Mouse (Mus musculus): ENCODE data around the gene Ss18l1. TPM values are rescaled to one million over a fixed set of nuclear protein-coding genes. Genes with fewer than 3 reads are reported as not detected.

The Ss18l1 gene
- polyA plus RNA-seq, 1 experiment from 2014 or later: 4.6 TPM

DNA sequence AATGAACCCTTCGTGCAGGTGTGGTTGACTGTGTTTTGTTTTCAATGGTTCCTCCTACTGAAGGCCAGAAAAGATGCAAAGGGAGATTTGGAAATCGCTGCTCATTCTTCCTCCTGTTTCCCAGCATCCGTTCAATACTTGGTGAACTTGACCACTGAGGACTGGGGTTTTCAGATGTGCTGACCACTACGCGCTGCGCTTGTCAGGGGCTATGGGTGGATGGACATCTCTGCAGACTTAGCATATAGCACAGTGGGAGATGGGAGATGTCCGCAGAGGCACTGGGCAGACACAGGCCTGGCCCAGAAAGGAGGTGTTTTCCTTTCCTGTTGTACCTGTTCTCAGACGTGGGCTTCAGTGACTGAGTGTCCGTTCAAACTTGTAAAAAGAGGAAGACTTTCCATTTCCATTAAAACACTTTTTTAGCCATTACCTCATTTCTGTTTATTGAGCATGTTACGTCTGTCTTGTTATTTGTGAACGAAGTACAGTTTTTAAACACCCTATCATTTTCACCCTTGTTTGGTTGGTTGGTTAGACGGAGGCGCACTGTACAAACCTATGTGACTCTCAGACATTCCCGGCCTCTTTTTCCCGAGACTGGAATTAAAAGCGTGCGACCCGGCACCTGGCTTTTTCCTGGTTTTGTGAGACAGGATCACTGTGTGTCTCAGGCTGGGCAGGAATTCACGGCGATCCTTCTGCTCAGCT lies 27.6 kb downstream of the Ss18l1 start:
- Histone ChIP-seq H3K4me2 (ENCODE audit: low read depth, low read length) (peak overlapping the region; percentile 93), H3K4me3 (ENCODE audit: low read depth, low read length) (peak overlapping the region; percentile 80), H3K4me1 (ENCODE audit: control insufficient read depth, insufficient read depth, low read length) (peaks cover 8% of the 10 kb centered on the region), H3K27ac (replicated peaks; ENCODE audit: low read depth, low read length) (peak overlapping the region; percentile 78), H3K9me3 (ENCODE audit: control insufficient read depth, low read length) (no peaks in the 10 kb centered on the region), H3K9ac (ENCODE audit: low read depth, low read length) (peak overlapping the region; percentile 77), H3K27me3 (replicated peaks; ENCODE audit: control insufficient read depth, insufficient read depth, low read length) (no peaks in the 10 kb centered on the region), H3K36me3 (ENCODE audit: control insufficient read depth, insufficient read depth, low read length) (peaks cover 22% of the 10 kb centered on the region)
- DNase-seq (ENCODE audit: low spot score) (no peak), ATAC-seq (ENCODE audit: low read depth) (peak; percentile 67)
- 33% methylated on average over 20 of the region's 20 CpGs for WGBS

DNA sequence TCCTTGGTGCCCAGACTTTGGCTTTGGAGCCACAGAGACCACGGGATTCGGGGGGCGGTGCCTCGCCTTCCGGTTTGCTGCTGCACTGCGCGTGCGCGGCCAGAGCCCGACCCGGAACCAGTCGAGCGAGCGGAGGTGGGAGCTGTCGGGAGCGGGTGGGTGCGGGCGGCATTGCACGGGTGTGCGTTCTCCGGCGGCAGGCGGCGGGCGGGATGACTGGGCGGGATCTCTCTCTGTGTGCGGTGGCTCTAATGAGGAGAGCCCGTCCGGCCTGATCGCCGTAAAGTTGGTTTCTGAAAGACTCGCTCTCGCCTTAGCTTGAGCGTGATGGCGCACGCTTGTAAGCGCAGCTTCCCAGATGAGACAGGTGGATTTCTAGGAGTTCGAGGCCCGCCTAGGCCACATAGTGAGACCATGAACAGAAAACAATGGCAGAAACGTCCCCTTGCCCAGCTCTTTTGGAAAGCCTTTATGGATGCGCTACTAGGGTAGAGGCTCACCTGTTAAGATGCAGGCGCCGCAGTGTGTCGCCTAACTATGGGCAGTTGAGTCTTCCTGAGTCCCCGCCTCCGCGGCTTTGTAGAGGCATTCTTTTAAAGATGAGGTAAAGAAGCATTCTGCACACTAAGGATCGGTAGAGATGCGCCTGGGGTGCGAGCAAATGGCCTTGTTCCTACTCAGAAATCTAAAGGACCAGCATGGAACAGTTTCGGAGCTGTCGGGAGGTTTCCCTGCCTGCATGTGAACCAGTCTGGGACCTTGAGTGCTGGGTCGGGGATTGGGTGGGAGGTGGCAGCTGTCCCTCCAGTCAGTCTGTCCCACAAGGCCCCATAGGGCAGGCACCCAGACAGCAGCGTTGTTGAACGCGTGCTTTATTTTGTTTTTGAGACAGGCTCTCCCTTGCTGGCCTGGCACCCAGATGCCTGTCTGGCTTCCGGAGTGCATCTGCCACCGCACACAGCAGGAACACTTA lies 28.5 kb downstream of the Ss18l1 start, which contains the start of gene Mtg2:
Mtg2 (plus strand) TSS at position 108 of the 973 bp plus-strand sequence.
- H3K27me3 ChIP-seq (replicated peaks; ENCODE audit: control insufficient read depth, insufficient read depth, low read length): no peaks in the 10 kb centered on the region
- peak within 1 kb of the TSS; percentile 77 for H3K9ac ChIP-seq (ENCODE audit: low read depth, low read length)
- peak; percentile 93 for DNase-seq (ENCODE audit: low spot score)
- peak within 1 kb of the TSS; percentile 78 for H3K27ac ChIP-seq (replicated peaks; ENCODE audit: low read depth, low read length)
- H3K36me3 ChIP-seq (ENCODE audit: control insufficient read depth, insufficient read depth, low read length): peaks cover 22% of the 10 kb centered on the region
- H3K4me1 ChIP-seq (ENCODE audit: control insufficient read depth, insufficient read depth, low read length): peaks cover 8% of the 10 kb centered on the region
- H3K4me2 ChIP-seq (ENCODE audit: low read depth, low read length): peak within 1 kb of the TSS; percentile 93
- no peaks in the 10 kb centered on the region for H3K9me3 ChIP-seq (ENCODE audit: control insufficient read depth, low read length)
- WGBS: 3% methylated on average over 55 of the region's 58 CpGs
- H3K4me3 ChIP-seq (ENCODE audit: low read depth, low read length): peak within 1 kb of the TSS; percentile 80
- ATAC-seq (ENCODE audit: low read depth): peak; percentile 97

DNA sequence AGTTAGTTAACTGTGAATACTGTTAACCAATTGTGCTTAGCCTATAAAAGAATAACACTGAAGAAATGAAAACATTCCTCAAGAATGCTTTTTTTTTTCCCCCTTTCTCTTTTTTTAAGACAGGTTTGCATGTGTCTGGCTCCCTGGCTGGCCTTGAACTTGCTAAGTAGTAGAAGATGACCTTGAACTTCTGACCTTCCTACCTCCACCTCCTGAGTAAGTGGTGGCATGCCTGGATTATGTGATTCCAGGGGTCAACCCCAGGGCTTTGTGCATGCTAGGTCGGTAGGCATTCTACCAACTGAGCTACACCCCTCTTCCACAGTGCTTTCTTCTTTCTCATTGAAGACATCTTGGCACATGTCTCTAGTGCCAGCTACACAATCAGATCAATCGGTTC lies 29.4 kb downstream of the Ss18l1 start:
- Histone ChIP-seq H3K27me3 (replicated peaks; ENCODE audit: control insufficient read depth, insufficient read depth, low read length) (no peaks in the 10 kb centered on the region), H3K27ac (replicated peaks; ENCODE audit: low read depth, low read length) (no peak overlapping the region), H3K36me3 (ENCODE audit: control insufficient read depth, insufficient read depth, low read length) (peaks cover 22% of the 10 kb centered on the region), H3K9ac (ENCODE audit: low read depth, low read length) (no peak overlapping the region), H3K4me3 (ENCODE audit: low read depth, low read length) (no peak overlapping the region), H3K4me2 (ENCODE audit: low read depth, low read length) (no peak overlapping the region), H3K9me3 (ENCODE audit: control insufficient read depth, low read length) (no peaks in the 10 kb centered on the region), H3K4me1 (ENCODE audit: control insufficient read depth, insufficient read depth, low read length) (peaks cover 8% of the 10 kb centered on the region)
- WGBS: 71% methylated on average over 2 of the region's 2 CpGs
- DNase-seq (ENCODE audit: low spot score) (no peak), ATAC-seq (ENCODE audit: low read depth) (no peak)

DNA sequence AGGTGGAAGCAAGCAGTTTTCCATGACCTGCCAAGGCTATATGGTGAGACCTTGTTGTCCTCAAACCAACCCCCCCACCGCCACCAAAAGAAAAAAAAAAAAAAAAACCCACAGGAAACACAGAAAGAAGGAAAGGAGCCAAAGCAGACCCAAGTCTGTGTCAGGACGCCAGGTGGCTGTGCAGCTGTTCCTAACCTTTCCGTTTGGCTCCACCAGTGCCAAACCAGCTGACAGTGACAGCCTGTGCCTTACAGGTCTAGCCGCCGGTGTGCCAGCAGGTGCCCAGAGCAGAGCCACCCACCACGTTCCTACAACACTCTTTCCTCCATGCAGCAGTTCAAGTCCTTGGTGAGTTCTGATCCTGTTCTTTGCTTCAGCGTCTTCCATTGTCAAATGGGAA lies 30.6 kb downstream of the Ss18l1 start:
- Histone ChIP-seq H3K27me3 (replicated peaks; ENCODE audit: control insufficient read depth, insufficient read depth, low read length) (no peaks in the 10 kb centered on the region), H3K4me3 (ENCODE audit: low read depth, low read length) (no peak overlapping the region), H3K4me2 (ENCODE audit: low read depth, low read length) (no peak overlapping the region), H3K4me1 (ENCODE audit: control insufficient read depth, insufficient read depth, low read length) (peaks cover 8% of the 10 kb centered on the region), H3K9ac (ENCODE audit: low read depth, low read length) (no peak overlapping the region), H3K36me3 (ENCODE audit: control insufficient read depth, insufficient read depth, low read length) (peaks cover 14% of the 10 kb centered on the region), H3K9me3 (ENCODE audit: control insufficient read depth, low read length) (no peaks in the 10 kb centered on the region), H3K27ac (replicated peaks; ENCODE audit: low read depth, low read length) (no peak overlapping the region)
- ATAC-seq (ENCODE audit: low read depth) (no peak), DNase-seq (ENCODE audit: low spot score) (no peak)
- 88% methylated on average over 7 of the region's 7 CpGs for WGBS

DNA sequence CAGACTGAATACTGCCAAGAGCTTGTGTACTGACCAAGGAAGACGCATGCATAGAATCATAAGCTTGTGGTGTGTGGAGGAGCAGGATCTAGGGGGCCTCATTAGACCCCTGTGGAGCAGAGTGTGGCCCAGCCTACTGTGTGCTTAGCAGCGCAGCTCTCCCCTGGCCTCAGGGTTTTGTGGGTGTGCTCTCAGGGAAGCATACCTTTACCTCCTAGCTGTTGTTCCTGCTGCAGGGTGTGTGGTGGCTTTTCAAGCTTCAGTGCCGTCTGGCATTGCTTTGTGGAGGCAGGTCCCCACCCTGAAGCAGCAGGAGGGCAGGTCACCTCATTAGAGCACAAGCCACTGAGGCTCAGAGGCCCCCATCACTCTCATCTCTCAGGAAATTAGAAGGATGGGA lies 35.3 kb downstream of the Ss18l1 start:
- H3K27me3 ChIP-seq (replicated peaks; ENCODE audit: control insufficient read depth, insufficient read depth, low read length): no peaks in the 10 kb centered on the region
- WGBS: 65% methylated on average over 3 of the region's 3 CpGs
- H3K36me3 ChIP-seq (ENCODE audit: control insufficient read depth, insufficient read depth, low read length): peaks cover 30% of the 10 kb centered on the region; the same call in 1 of the 2 replicates
- DNase-seq (ENCODE audit: low spot score): no peak
- H3K4me3 ChIP-seq (ENCODE audit: low read depth, low read length): no peak overlapping the region
- H3K9ac ChIP-seq (ENCODE audit: low read depth, low read length): no peak overlapping the region
- H3K4me1 ChIP-seq (ENCODE audit: control insufficient read depth, insufficient read depth, low read length): no peaks in the 10 kb centered on the region
- no peak for ATAC-seq (ENCODE audit: low read depth)
- no peak overlapping the region for H3K4me2 ChIP-seq (ENCODE audit: low read depth, low read length)
- H3K9me3 ChIP-seq (ENCODE audit: control insufficient read depth, low read length): no peaks in the 10 kb centered on the region
- H3K27ac ChIP-seq (replicated peaks; ENCODE audit: low read depth, low read length): no peak overlapping the region

DNA sequence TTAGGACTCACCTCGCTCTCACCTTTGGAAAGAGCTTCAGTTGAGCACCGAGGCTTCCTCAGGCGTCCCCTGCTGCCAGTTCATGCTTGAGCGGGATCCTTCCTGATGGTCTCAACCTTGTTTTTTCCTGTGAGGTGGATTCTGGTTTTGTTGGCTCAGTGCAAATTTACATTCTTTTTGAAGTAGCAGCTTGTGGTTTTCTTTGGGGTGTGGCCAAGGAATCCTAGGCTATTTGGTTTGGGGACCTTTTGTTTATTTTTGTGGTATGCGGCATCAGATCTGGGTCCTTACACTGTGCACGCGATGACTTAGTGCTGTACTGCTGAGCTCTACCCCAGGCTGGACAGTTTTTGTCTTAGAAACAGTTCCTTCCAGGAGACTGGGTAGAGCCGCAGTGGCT lies 38.4 kb downstream of the Ss18l1 start:
- H3K4me2 ChIP-seq (ENCODE audit: low read depth, low read length): no peak overlapping the region
- peak; percentile 39 for DNase-seq (ENCODE audit: low spot score)
- H3K27ac ChIP-seq (replicated peaks; ENCODE audit: low read depth, low read length): no peak overlapping the region
- no peaks in the 10 kb centered on the region for H3K9me3 ChIP-seq (ENCODE audit: control insufficient read depth, low read length)
- 79% methylated on average over 8 of the region's 8 CpGs for WGBS
- ATAC-seq (ENCODE audit: low read depth): no peak
- peaks cover 29% of the 10 kb centered on the region; the same call in 1 of the 2 replicates for H3K36me3 ChIP-seq (ENCODE audit: control insufficient read depth, insufficient read depth, low read length)
- H3K4me1 ChIP-seq (ENCODE audit: control insufficient read depth, insufficient read depth, low read length): no peaks in the 10 kb centered on the region; the same call in 1 of the 2 replicates
- H3K9ac ChIP-seq (ENCODE audit: low read depth, low read length): no peak overlapping the region
- H3K4me3 ChIP-seq (ENCODE audit: low read depth, low read length): no peak overlapping the region
- H3K27me3 ChIP-seq (replicated peaks; ENCODE audit: control insufficient read depth, insufficient read depth, low read length): no peaks in the 10 kb centered on the region

DNA sequence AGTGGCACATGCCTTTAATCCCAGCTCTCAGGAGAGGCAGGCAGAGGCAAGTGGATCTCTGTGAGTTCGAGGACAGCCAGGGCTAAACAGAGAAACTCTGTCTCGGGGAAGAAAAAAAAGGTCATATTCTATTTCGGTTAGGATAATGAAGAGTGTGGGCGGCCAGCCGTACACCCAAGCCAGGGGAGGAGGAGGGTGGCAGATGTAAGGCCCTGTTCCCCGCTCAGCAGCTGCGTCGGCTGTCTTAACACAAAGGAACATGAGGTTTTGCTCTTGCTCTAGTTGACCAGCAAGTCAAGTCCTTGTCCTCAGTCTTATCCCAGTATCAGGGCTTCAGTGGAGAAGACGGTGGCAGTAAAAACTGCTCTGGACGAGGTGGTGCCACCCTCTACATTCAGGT lies 40.8 kb downstream of the Ss18l1 start:
- 81% methylated on average over 10 of the region's 10 CpGs for WGBS
- DNase-seq (ENCODE audit: low spot score) (no peak), ATAC-seq (ENCODE audit: low read depth) (no peak)
- Histone ChIP-seq H3K27me3 (replicated peaks; ENCODE audit: control insufficient read depth, insufficient read depth, low read length) (no peaks in the 10 kb centered on the region), H3K4me3 (ENCODE audit: low read depth, low read length) (no peak overlapping the region), H3K4me1 (ENCODE audit: control insufficient read depth, insufficient read depth, low read length) (no peaks in the 10 kb centered on the region; the same call in 1 of the 2 replicates), H3K4me2 (ENCODE audit: low read depth, low read length) (no peak overlapping the region), H3K27ac (replicated peaks; ENCODE audit: low read depth, low read length) (no peak overlapping the region), H3K9me3 (ENCODE audit: control insufficient read depth, low read length) (no peaks in the 10 kb centered on the region), H3K9ac (ENCODE audit: low read depth, low read length) (no peak overlapping the region), H3K36me3 (ENCODE audit: control insufficient read depth, insufficient read depth, low read length) (peaks cover 31% of the 10 kb centered on the region; the same call in 1 of the 2 replicates)

DNA sequence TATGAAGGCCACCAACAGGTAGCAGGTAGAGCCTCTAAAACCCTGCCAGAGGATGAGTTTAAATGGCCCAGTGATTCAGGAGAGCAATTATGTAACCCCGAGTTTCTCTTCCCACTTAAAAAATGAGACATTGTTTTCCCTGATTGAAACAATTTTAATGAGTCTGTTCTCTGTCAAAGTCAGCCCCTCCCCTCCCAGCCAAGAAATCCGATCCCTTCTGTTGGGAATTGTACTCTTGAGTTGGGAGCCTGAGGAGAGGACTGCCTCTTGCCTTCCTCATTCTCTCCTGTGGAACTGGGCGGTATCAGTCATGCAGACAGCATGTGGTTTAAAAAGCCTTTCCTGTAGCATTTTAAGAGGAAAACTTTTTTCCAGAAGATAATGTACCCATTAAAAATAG lies 42.3 kb downstream of the Ss18l1 start:
- H3K4me3 ChIP-seq (ENCODE audit: low read depth, low read length): no peak overlapping the region
- H3K4me2 ChIP-seq (ENCODE audit: low read depth, low read length): no peak overlapping the region
- no peaks in the 10 kb centered on the region; the same call in 1 of the 2 replicates for H3K4me1 ChIP-seq (ENCODE audit: control insufficient read depth, insufficient read depth, low read length)
- peak; percentile 45 for DNase-seq (ENCODE audit: low spot score)
- no peak for ATAC-seq (ENCODE audit: low read depth)
- no peaks in the 10 kb centered on the region for H3K9me3 ChIP-seq (ENCODE audit: control insufficient read depth, low read length)
- 29% methylated on average over 3 of the region's 3 CpGs for WGBS
- H3K27me3 ChIP-seq (replicated peaks; ENCODE audit: control insufficient read depth, insufficient read depth, low read length): no peaks in the 10 kb centered on the region
- H3K36me3 ChIP-seq (ENCODE audit: control insufficient read depth, insufficient read depth, low read length): peaks cover 21% of the 10 kb centered on the region; the same call in 1 of the 2 replicates
- H3K9ac ChIP-seq (ENCODE audit: low read depth, low read length): no peak overlapping the region
- H3K27ac ChIP-seq (replicated peaks; ENCODE audit: low read depth, low read length): no peak overlapping the region

Data from embryonic facial prominence, embryonic 14.5 days (tissue).